Mouse (Mus musculus): ENCODE results near the gene Rhox3e.
"Not testable (repeated sequence)": the region's sequence is repeated elsewhere in the genome, so short reads cannot be mapped to it uniquely, and the experiment has no call there.

The Rhox3e gene

DNA sequence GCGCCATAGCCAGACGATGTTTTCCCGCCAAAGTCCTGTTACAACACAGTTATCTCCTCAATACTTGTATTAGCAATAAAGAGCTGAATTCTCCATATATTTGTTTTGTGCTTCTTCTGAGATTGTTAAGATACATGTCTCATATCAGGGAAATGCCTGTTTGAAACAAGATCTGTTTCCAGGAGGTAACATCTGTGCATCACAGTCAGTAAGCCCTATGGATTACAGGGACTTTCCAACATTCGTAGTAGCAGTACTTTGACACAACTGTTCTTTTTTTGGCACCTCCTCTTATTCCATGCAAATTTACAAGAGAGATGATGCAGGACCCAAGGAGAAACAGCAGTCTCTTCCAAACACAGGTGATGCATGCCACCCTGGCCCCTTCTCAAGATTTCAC, at the start of gene Rhox3e:
TSS of gene Rhox3e (plus strand) at position 301 of the 400 bp plus-strand sequence.
- DNase-seq (ENCODE audit: low spot score) = not testable (repeated sequence)

DNA sequence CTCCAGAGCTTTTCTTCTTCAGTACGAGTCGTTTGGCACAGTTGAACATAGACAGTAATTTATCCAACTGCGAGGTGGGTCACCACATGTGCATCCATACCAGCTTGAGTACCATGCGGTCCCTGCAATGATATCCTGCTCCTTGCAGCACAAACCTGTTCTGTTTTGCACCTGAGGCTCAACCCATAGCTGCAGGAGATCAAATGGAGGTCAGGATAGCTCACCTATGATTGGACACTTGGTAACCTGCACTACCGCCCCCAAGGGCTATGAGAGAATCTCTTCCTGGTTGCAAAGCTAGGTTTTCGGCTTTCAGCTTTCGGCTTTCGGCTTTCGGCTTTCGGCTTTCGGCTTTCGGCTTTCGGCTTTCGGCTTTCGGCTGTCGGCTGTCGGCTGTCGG, 27.8 kb upstream of the Rhox3e start, which contains the start of gene Rhox4d:
TSS of gene Rhox4d (plus strand) at position 301 of the 400 bp plus-strand sequence.
- not testable (repeated sequence) for DNase-seq (ENCODE audit: low spot score)

DNA sequence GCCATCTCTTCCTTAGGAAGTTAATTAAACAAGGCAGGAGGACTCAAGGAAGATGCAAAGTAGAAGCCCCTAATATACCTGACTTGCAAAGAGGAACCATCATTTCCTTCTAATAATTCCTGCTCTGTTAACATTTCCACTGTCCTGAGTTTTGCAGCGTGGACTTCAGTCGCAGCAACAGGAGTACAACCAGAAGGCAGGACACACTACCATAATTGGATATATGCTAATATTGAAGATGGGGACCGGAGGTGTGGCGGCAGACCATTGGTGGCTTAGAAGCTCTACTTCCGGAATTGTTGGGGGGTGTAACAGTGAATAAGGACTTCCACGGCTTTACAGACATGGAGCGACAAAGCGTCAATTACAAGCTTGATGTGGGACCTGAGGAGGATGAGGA, 11.7 kb upstream of the Rhox3e start, which contains the start of gene Rhox2e:
TSS of gene Rhox2e (plus strand) at position 301 of the 400 bp plus-strand sequence.
- not testable (repeated sequence) for DNase-seq (ENCODE audit: low spot score)

DNA sequence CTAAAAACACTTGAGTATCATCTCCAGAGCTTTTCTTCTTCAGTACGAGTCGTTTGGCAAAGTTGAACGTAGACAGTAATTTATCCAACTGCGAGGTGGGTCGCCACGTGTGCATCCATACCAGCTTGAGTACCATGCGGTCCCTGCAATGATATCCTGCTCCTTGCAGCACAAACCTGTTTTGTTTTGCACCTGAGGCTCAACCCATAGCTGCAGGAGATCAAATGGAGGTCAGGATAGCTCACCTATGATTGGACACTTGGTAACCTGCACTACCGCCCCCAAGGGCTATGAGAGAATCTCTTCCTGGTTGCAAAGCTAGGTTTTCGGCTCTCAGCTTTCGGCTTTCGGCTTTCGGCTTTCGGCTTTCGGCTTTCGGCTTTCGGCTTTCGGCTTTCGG, 15.3 kb downstream of the Rhox3e start, which contains the start of gene Rhox4e:
TSS of gene Rhox4e (plus strand) at position 301 of the 400 bp plus-strand sequence.
- not testable (repeated sequence) for DNase-seq (ENCODE audit: low spot score)

DNA sequence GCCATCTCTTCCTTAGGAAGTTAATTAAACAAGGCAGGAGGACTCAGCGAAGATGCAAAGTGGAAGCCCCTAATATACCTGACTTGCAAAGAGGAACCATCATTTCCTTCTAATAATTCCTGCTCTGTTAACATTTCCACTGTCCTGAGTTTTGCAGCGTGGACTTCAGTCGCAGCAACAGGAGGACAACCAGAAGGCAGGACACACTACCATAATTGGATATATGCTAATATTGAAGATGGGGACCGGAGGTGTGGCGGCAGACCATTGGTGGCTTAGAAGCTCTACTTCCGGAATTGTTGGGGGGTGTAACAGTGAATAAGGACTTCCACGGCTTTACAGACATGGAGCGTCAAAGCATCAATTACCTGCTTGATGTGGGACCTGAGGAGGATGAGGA, 29.3 kb downstream of the Rhox3e start, which contains the start of gene Rhox2f:
TSS of gene Rhox2f (plus strand) at position 301 of the 400 bp plus-strand sequence.
- not testable (repeated sequence) for DNase-seq (ENCODE audit: low spot score)

DNA sequence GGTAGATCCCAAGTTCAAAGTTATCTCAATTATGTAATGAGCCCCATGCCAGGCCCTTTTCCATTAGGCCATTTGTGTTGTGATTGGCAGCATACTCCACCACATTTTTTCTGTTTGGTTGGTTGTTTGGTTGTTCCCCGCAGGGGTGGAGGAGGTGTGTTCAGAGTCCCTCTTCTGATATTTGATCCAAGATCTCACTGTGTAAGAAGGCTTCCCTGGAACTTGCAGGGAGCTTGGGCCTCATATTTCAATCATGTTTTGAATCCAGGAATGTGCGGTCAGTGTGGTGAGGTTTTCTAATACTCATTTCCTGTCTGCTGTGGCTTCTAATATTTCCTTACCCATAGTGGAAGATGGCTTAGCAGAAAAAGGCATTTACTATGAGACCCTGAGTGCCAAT, 30.8 kb downstream of the Rhox3e start:
- not testable (repeated sequence) for DNase-seq (ENCODE audit: low spot score)

DNA sequence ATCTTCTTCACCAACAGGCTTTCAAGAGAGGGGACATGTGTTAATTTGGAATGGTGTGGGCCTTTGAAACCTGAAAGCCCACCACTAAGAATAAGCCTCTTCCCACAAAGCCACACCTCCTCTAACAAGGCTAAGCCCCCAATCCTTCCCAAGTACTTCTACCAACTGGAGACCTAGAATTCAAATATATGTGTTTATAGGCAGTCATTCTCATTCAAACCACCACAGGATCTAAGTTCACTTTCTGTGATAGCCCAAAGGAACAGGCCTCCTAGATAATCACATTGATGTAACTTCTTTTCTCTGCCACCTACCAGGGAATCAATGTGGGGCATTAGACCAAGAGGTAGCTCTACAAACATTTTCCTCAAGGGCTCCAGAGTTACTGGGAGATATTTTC, 38.9 kb downstream of the Rhox3e start, which contains the start of gene Rhox3f:
TSS of gene Rhox3f (plus strand) at position 301 of the 400 bp plus-strand sequence.
- DNase-seq (ENCODE audit: low spot score) = not testable (repeated sequence)

All from left cerebral cortex, adult 11 months (tissue).